Mouse (Mus musculus): Measurements from ENCODE around the gene Gpr3. TPM values are rescaled to one million over a fixed set of nuclear protein-coding genes. Genes with fewer than 3 reads are reported as not detected.

Gene Gpr3
- polyA plus RNA-seq, 1 experiment: not detected

- no peak overlapping the region for H3K4me3 ChIP-seq (ENCODE audit: control insufficient read depth, insufficient read depth, low read length)
- no peaks in the 10 kb centered on the region for H3K27me3 ChIP-seq (ENCODE audit: control insufficient read depth, insufficient read depth, low read length)
- peaks cover 60% of the 10 kb centered on the region for H3K36me3 ChIP-seq (ENCODE audit: control insufficient read depth, insufficient read depth, low read length)
- 91% methylated on average over 8 of the region's 8 CpGs for WGBS
- no peak for DNase-seq
- no peak overlapping the region for H3K27ac ChIP-seq (ENCODE audit: control insufficient read depth, insufficient read depth, low read length)
- H3K4me1 ChIP-seq (replicated peaks; ENCODE audit: control insufficient read depth, insufficient read depth, low read length): peaks cover 28% of the 10 kb centered on the region
- no peak for TF ChIP-seq POLR2A (IDR thresholded peaks at IDR 0.05; ENCODE audit: control insufficient read depth, extremely low read depth, insufficient read depth, low read length, poor library complexity)
- TF ChIP-seq CTCF (IDR thresholded peaks at IDR 0.05; ENCODE audit: borderline replicate concordance, control insufficient read depth, extremely low read depth, insufficient read depth, low read length, poor library complexity): no peak
Observed at GRCm38 (mm10) chr4:133185893-133186292, 26.4 kb downstream of the Gpr3 start.

GRCm38 (mm10) chr4:133184898-133185665 lies 27.3 kb downstream of the Gpr3 start:
- TF ChIP-seq POLR2A (IDR thresholded peaks at IDR 0.05; ENCODE audit: control insufficient read depth, extremely low read depth, insufficient read depth, low read length, poor library complexity): no peak
- TF ChIP-seq CTCF (IDR thresholded peaks at IDR 0.05; ENCODE audit: borderline replicate concordance, control insufficient read depth, extremely low read depth, insufficient read depth, low read length, poor library complexity): no peak
- DNase-seq: peak; percentile 31
- Histone ChIP-seq H3K27me3 (ENCODE audit: control insufficient read depth, insufficient read depth, low read length) (no peaks in the 10 kb centered on the region), H3K4me1 (replicated peaks; ENCODE audit: control insufficient read depth, insufficient read depth, low read length) (peaks cover 28% of the 10 kb centered on the region), H3K36me3 (ENCODE audit: control insufficient read depth, insufficient read depth, low read length) (peaks cover 51% of the 10 kb centered on the region), H3K4me3 (ENCODE audit: control insufficient read depth, insufficient read depth, low read length) (no peak overlapping the region), H3K27ac (ENCODE audit: control insufficient read depth, insufficient read depth, low read length) (peak overlapping the region; percentile 46)
- 56% methylated on average over 15 of the region's 15 CpGs for WGBS

- no peaks in the 10 kb centered on the region for H3K27me3 ChIP-seq (ENCODE audit: control insufficient read depth, insufficient read depth, low read length)
- WGBS: 92% methylated on average over 14 of the region's 14 CpGs
Observed at GRCm38 (mm10) chr4:133184031-133184897, 28.1 kb downstream of the Gpr3 start.

GRCm38 (mm10) chr4:133182439-133183033 lies 29.8 kb downstream of the Gpr3 start:
- peak; percentile 45 for DNase-seq
- TF ChIP-seq POLR2A (IDR thresholded peaks at IDR 0.05; ENCODE audit: control insufficient read depth, extremely low read depth, insufficient read depth, low read length, poor library complexity) (no peak), CTCF (IDR thresholded peaks at IDR 0.05; ENCODE audit: borderline replicate concordance, control insufficient read depth, extremely low read depth, insufficient read depth, low read length, poor library complexity) (no peak)
- Histone ChIP-seq H3K4me1 (replicated peaks; ENCODE audit: control insufficient read depth, insufficient read depth, low read length) (peaks cover 32% of the 10 kb centered on the region), H3K4me3 (ENCODE audit: control insufficient read depth, insufficient read depth, low read length) (no peak overlapping the region), H3K27me3 (ENCODE audit: control insufficient read depth, insufficient read depth, low read length) (no peaks in the 10 kb centered on the region), H3K36me3 (ENCODE audit: control insufficient read depth, insufficient read depth, low read length) (peaks cover 35% of the 10 kb centered on the region), H3K27ac (ENCODE audit: control insufficient read depth, insufficient read depth, low read length) (peak overlapping the region; percentile 26; the same call in 1 of the 2 replicates)
- WGBS: 65% methylated on average over 8 of the region's 8 CpGs

More at GRCm38 (mm10) chr4:133184031-133184897, 28.1 kb downstream of the Gpr3 start:
- Histone ChIP-seq H3K4me3 (ENCODE audit: control insufficient read depth, insufficient read depth, low read length) (no peak overlapping the region), H3K36me3 (ENCODE audit: control insufficient read depth, insufficient read depth, low read length) (peaks cover 43% of the 10 kb centered on the region), H3K27ac (ENCODE audit: control insufficient read depth, insufficient read depth, low read length) (peak overlapping the region; percentile 40), H3K4me1 (replicated peaks; ENCODE audit: control insufficient read depth, insufficient read depth, low read length) (peaks cover 28% of the 10 kb centered on the region)
- DNase-seq: no peak
- no peak for TF ChIP-seq POLR2A (IDR thresholded peaks at IDR 0.05; ENCODE audit: control insufficient read depth, extremely low read depth, insufficient read depth, low read length, poor library complexity)
- no peak for TF ChIP-seq CTCF (IDR thresholded peaks at IDR 0.05; ENCODE audit: borderline replicate concordance, control insufficient read depth, extremely low read depth, insufficient read depth, low read length, poor library complexity)

- DNase-seq: no peak
- TF ChIP-seq CTCF (IDR thresholded peaks at IDR 0.05; ENCODE audit: borderline replicate concordance, control insufficient read depth, extremely low read depth, insufficient read depth, low read length, poor library complexity) (no peak), POLR2A (IDR thresholded peaks at IDR 0.05; ENCODE audit: control insufficient read depth, extremely low read depth, insufficient read depth, low read length, poor library complexity) (no peak)
- Histone ChIP-seq H3K4me1 (replicated peaks; ENCODE audit: control insufficient read depth, insufficient read depth, low read length) (peaks cover 45% of the 10 kb centered on the region), H3K4me3 (ENCODE audit: control insufficient read depth, insufficient read depth, low read length) (no peak overlapping the region), H3K36me3 (ENCODE audit: control insufficient read depth, insufficient read depth, low read length) (peaks cover 18% of the 10 kb centered on the region), H3K27me3 (ENCODE audit: control insufficient read depth, insufficient read depth, low read length) (no peaks in the 10 kb centered on the region), H3K27ac (ENCODE audit: control insufficient read depth, insufficient read depth, low read length) (no peak overlapping the region)
- 97% methylated on average over 7 of the region's 7 CpGs for WGBS
Observed at GRCm38 (mm10) chr4:133179258-133179657, 33.1 kb downstream of the Gpr3 start.

- Histone ChIP-seq H3K27me3 (ENCODE audit: control insufficient read depth, insufficient read depth, low read length) (no peaks in the 10 kb centered on the region), H3K4me1 (replicated peaks; ENCODE audit: control insufficient read depth, insufficient read depth, low read length) (peaks cover 45% of the 10 kb centered on the region), H3K27ac (ENCODE audit: control insufficient read depth, insufficient read depth, low read length) (no peak overlapping the region), H3K36me3 (ENCODE audit: control insufficient read depth, insufficient read depth, low read length) (peaks cover 18% of the 10 kb centered on the region), H3K4me3 (ENCODE audit: control insufficient read depth, insufficient read depth, low read length) (no peak overlapping the region)
- WGBS: 91% methylated on average over 5 of the region's 5 CpGs
- no peak for DNase-seq
- no peak for TF ChIP-seq POLR2A (IDR thresholded peaks at IDR 0.05; ENCODE audit: control insufficient read depth, extremely low read depth, insufficient read depth, low read length, poor library complexity)
- no peak for TF ChIP-seq CTCF (IDR thresholded peaks at IDR 0.05; ENCODE audit: borderline replicate concordance, control insufficient read depth, extremely low read depth, insufficient read depth, low read length, poor library complexity)
Observed at GRCm38 (mm10) chr4:133178305-133178704, 34.0 kb downstream of the Gpr3 start.
